Mouse (Mus musculus) CH12.LX (cell line): ENCODE measurements around the gene Kcnc3.

Experiments
- BHLHE40 ChIP-seq: IDR thresholded peaks from 2 replicates; pipeline ENCODE4 v1.6.1; 2011; ENCODE audit warnings: mild to moderate bottlenecking, low read depth, low read length, improper control_type of control experiment
- CTCF ChIP-seq, 2 experiments: IDR thresholded peaks in 1 of 2; conservative IDR thresholded peaks in 1 of 2; 2 replicates each; pipeline ENCODE4 v1.5.1; 2011 to 2012; ENCODE audit warnings: low read depth in 2 of 2, low read length in 2 of 2, improper control_type of control experiment in 1 of 2, inconsistent platforms in 1 of 2, mild to moderate bottlenecking in 1 of 2, moderate library complexity in 1 of 2
- ELF1 ChIP-seq: IDR thresholded peaks from 2 replicates; pipeline ENCODE4 v1.6.1; 2014; ENCODE audit warnings: low read depth, mild to moderate bottlenecking, inconsistent platforms, low read length, improper control_type of control experiment
- EP300 ChIP-seq: IDR thresholded peaks from 2 replicates; pipeline ENCODE4 v1.6.1; 2011; ENCODE audit warnings: low read length, improper control_type of control experiment
- POLR2AphosphoS2 ChIP-seq: IDR thresholded peaks from 2 replicates; pipeline ENCODE4 v1.6.1; 2011; ENCODE audit warnings: low read depth, low read length, improper control_type of control experiment

DNA sequence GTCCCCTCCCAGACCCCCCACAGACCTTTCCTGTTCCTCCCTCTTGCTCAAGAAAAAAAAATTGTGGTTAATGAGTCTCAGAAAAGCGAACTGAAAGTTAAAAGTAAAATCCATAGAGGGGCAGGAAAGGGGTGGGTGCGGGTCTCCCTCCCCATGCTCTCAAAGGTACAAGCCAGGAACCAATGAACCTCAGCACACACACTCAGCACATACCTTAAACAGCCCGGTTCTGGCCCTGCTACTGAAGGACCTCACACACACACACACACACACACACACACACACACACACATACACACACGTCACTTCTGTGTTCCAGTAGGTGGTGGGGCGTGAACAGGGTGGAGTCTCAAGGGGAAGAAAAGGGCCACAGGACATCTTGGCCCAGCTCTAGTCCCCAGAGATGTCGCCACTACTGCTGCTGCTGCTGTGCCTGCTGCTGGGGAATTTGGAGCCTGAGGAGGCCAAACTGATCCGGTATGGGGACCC, 18.2 kb upstream of the Kcnc3 start, which contains the start of gene Napsa:
- no peak for TF ChIP-seq CTCF (conservative IDR thresholded peaks at IDR 0.05 in 1 of 2, IDR thresholded peaks at IDR 0.05 in 1 of 2; ENCODE audit: low read depth in 2 of 2, low read length in 2 of 2)
- no peak; the same call in 1 of the 2 replicates for TF ChIP-seq ELF1
- peak; percentile 70 for TF ChIP-seq BHLHE40
- TF ChIP-seq POLR2AphosphoS2 = no peak
- peak; percentile 93 for TF ChIP-seq EP300
